Mouse (Mus musculus) thymus, postnatal 14 days (tissue): Measurements from ENCODE around the gene Lef1.
A peak's percentile ranks its signal among the peaks of the same experiment; 100 is the strongest.

Source experiments
- DNase-seq: peaks from one replicate; pipeline ENCODE4 v3.0.0; 2021

Gene Lef1

DNA sequence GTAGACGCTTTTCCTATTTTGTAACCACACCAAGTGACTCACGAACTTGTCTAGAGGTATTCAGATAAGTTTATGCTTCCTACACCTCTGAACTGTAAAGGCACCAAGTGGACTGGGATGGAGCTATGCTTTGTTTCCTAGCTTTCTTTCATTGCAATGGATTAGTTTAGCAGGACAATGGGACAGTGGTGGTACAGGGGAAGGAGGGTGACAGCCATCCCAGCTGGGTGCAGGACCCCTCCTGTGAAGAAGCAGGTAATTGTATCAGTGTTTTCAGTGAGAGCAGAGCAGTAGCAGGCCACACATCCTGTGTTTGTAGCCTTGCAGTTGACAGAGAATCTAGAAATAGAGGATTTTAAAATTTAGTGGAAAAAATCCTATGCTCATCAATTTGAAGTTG, 34.0 kb downstream of the Lef1 start:
- no peak for DNase-seq

- no peak for DNase-seq
These were observed 42.6 kb downstream of the Lef1 start for GRCm38 (mm10) chr3:131152921-131153320.

DNA sequence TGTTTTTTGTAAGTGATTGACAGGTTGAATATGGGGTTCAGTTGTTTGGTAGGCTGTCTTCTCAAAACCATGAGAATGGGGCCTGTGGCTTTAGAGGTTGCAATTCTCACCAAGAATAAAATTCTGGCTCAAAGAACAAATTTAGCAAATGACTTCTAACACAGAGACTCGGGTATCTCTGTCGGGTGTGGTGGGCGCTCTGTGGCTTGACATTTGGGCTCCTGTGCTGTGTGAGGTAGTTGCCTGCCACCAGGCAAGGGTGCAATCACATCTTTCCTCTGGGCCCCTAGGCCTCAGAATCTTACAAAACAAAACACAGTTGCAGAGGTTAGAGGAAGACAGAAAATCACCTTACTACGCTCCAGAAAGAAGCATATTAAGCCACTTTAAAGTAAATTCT, 43.6 kb downstream of the Lef1 start:
- DNase-seq, result peak; percentile 55

DNA sequence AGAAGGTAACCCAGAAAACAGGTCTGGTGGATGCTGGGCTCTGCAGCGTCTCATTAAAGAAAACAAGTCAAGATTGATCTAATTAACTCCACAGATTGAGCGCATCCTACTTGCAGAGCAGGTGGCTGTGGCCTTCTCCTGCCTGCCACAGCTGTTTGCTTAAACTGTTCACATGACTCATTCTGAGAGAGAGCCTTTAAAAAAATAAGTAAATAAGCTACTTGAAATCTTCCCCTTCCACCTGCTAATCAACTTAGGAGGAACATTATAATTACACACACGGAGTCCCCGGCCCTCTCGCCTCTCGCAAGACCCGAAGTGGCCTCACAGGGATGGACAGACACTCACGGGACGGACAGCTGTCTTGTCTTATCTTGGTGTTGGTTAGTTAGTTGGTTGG, 44.3 kb downstream of the Lef1 start:
- DNase-seq, result no peak

GRCm38 (mm10) chr3:131155066-131155465, 44.8 kb downstream of the Lef1 start:
- DNase-seq, result no peak

DNA sequence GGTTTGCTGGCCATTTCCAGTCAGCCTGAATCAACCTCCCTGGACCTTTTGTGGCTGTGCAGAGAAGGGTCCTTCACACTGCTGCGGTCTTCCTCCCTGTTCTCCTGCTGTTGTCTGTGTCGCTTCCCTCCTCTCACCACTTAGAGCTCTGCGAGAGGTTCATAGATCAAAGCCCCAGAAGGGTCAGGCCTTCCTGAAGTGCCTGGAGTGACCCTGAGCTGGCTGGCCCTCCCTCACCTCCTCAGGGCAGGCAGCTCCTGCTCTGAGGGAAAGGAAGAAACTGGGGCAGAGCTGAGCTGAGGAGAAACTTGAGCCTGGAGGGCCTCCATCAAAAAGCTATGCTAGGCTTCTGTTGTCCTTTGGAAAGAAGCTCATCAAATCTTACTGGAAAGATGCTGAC, 45.4 kb downstream of the Lef1 start:
- no peak for DNase-seq

- DNase-seq, result peak; percentile 78
These were observed 46.1 kb downstream of the Lef1 start for GRCm38 (mm10) chr3:131156377-131156776.

DNA sequence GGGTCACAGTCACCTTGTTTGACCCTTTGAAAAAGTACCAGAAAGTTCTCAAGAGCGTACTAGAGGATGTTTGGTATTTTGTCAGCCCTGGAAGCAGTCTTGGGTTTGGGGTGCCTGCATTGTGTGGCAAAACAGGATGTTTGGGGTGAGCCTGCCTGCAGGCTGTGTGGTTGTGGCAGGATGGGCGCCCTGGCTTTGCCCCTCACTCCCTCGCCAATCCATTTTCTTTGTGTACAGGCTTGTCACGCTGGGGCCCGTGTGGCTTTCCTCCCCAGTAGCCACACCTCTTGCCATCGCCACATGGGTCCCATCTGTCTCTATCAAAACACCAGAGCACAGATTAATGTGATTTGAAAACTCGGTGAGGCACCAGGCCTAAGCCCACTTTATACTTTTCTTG, 47.2 kb downstream of the Lef1 start:
- peak; percentile 82 for DNase-seq

- DNase-seq, result peak; percentile 70
These were observed 49.0 kb downstream of the Lef1 start for GRCm38 (mm10) chr3:131159204-131159760.

DNA sequence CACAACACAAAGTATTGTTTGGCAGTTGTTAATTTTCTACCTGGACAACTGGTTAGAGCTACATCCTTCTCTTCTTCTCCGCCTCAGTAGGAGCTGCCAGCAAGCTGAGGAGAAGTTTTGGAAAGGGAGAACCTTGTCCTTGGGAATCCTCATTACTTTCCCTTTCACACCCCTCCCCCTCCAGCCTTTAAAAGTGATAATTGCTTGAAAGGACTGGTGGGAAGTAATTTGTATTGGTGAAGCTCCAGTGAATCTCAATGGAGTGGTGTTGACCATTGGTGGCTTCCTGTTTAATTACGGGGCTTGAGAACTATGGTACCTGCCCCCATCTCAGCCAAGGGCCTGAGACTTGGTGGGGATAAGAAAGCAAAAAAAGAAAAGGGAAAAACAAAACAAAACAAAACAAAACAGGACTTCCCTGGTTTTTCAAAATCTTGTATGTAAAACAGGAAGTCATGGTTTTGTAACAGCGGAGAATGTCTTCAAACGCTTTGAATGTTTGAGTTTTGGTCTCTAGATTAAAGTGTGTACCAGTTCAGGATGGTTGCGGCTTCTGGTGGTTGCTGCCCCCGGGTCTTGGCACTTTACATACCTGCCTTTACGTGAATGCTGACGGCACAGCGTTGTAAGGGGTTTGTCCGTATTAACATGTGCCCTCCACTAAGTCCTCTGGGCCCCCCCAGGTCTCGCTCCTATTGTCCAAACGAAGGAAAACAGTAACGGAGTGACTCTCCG, 49.8 kb downstream of the Lef1 start:
- DNase-seq, result peak; percentile 48

- no peak for DNase-seq
These were observed 50.6 kb downstream of the Lef1 start for GRCm38 (mm10) chr3:131160921-131161320.

GRCm38 (mm10) chr3:131167731-131168130, 57.5 kb downstream of the Lef1 start:
- no peak for DNase-seq

DNA sequence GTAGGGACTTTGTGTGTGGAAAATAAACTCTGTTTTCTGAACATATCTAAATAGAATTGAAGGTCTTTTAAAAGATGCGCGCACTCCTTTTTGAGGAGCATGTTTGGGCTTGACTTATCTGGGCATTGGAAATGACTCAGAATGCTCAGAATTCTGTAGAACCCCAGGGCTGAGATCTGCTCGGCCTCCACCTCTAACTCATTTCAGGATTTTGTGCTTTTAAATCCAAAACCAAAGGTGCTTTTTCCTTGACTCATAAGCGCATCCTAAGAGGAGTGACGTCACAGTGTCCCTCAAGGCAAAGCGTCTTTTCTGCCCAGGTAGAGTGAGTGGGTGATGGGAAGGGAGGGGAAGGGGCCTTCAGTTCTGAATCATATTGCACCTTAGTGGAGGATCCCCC, 58.9 kb downstream of the Lef1 start:
- DNase-seq, result no peak

DNA sequence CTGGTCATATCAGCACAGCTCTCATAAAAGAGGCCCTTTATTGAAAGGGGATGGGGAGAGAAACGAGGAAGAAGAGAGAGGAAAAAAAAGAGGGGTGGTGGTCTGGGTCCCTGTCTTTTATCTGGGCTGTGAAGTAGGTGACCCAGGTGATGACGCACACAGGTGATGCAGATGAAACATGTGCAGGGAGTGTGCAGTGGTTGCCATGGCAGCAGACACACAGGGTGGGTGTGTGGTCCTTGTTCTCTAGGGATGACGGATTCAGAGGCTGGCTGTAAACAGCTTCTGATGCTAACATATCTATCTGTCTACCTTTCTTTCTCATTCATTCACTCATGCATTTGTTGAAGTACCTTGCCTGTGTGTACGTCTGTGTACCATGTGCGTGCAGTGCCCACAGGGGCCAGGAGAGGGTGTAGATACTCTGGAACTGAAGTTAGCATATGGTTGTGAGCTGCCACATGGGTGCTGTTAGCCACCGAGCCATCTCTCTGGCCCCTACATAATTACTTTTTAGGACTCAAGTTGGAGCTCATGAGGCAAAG, 59.9 kb downstream of the Lef1 start:
- DNase-seq, result peak; percentile 31

GRCm38 (mm10) chr3:131171292-131171960, 61.2 kb downstream of the Lef1 start:
- DNase-seq, result no peak

GRCm38 (mm10) chr3:131172293-131172692, 62.0 kb downstream of the Lef1 start:
- DNase-seq, result no peak

DNA sequence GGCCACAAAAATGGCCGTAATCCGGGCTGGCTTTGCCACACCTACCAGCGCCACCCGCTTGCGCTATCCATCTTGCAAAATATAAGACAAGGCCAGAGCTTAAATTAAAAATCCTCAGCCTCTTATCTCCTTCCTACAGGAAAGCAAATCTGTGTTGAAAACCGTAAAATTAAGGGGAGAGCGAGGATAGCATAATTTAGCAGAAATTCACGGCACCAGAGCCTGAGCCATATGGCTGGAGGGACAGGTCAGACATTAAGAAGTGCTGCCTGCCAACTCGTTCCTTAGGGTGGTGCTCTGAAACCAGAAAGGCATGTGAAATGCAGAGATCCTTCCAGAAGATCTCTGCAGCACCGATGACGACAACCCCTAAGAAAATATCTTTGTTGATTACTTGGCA, 70.7 kb downstream of the Lef1 start:
- DNase-seq, result no peak

DNA sequence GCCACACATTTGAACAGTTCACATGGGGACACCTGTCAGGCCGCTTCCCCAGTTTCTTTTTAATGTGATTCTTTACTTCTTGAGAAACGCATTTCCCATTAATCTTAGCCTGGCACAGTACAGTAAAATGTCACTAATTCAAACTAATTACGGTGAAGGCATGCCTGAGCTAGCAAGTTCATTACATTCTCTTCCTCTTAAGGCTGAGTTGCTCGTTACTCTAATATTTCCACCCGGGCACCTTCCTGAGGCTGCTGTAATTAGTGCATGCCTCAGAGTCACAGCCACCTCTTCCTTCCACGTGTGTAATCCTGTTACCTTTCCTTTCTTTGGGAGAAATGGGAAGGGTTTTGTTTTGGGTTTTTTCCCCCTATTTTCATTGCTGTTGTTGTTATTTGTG, 71.9 kb downstream of the Lef1 start:
- no peak for DNase-seq

DNA sequence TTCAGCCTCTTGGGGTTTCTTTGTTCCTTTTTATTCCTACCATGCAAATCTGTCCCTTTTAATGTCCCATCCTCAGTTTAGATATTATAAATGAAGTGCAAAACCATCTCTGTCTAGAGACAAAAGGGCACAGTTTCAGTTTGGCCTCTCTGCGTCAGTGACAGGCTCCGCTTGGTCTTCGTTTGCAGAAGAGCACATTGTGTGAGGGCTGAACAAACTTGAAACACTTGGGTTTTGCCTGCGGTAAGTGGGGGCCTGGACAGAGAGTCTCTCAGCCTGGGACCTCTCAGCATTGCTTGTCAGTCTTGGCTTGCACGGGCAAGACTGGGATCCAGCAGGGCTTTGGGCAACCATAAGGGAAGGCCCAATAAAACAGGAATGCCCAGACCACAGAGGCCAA, 75.9 kb downstream of the Lef1 start:
- no peak for DNase-seq

GRCm38 (mm10) chr3:131190239-131190638, 80.0 kb downstream of the Lef1 start:
- DNase-seq, result no peak

GRCm38 (mm10) chr3:131190671-131191367, 80.5 kb downstream of the Lef1 start:
- no peak for DNase-seq

- no peak for DNase-seq
These were observed 81.2 kb downstream of the Lef1 start for GRCm38 (mm10) chr3:131191454-131191853.

- no peak for DNase-seq
These were observed 85.8 kb downstream of the Lef1 start for GRCm38 (mm10) chr3:131196050-131196449.
